Mouse (Mus musculus): ENCODE data around the gene Kansl1.
A peak's percentile ranks its signal among the peaks of the same experiment; 100 is the strongest.

Kansl1 gene

GRCm38 (mm10) chr11:104305711-104306110, 162.9 kb downstream of the Kansl1 start:
- DNase-seq, result no peak

- no peak for DNase-seq
Measured at GRCm38 (mm10) chr11:104303088-104303960, 165.3 kb downstream of the Kansl1 start.

GRCm38 (mm10) chr11:104302628-104303027, 166.0 kb downstream of the Kansl1 start:
- peak; percentile 78 for DNase-seq

GRCm38 (mm10) chr11:104297671-104298070, 171.0 kb downstream of the Kansl1 start:
- no peak for DNase-seq

GRCm38 (mm10) chr11:104295656-104296055, 173.0 kb downstream of the Kansl1 start:
- DNase-seq, result no peak

- DNase-seq, result no peak
Measured at GRCm38 (mm10) chr11:104295145-104295544, 173.5 kb downstream of the Kansl1 start.

GRCm38 (mm10) chr11:104293241-104293640, 175.4 kb downstream of the Kansl1 start:
- no peak for DNase-seq

GRCm38 (mm10) chr11:104292443-104293220, 176.0 kb downstream of the Kansl1 start:
- DNase-seq, result no peak

- DNase-seq, result peak; percentile 64
Measured at GRCm38 (mm10) chr11:104289199-104290031, 179.2 kb downstream of the Kansl1 start.

GRCm38 (mm10) chr11:104288835-104289198, 179.8 kb downstream of the Kansl1 start:
- DNase-seq, result peak; percentile 80

- DNase-seq, result no peak
Measured at GRCm38 (mm10) chr11:104287113-104287512, 181.5 kb downstream of the Kansl1 start.

All from right cerebral cortex, adult 18-20 months (tissue).